Mouse (Mus musculus) cerebellum, adult (tissue): ENCODE data around the gene Clip2.

Experiments
- ATAC-seq: cut with Nextera tagmentation; 2 replicates; pipeline ENCODE4 v1.9.2; 2017; ENCODE audit warnings: mild to moderate bottlenecking, moderate library complexity, mixed read lengths; ENCODE audit not compliant: insufficient number of reproducible peaks, low FRiP score, low TSS enrichment

The Clip2 gene

DNA sequence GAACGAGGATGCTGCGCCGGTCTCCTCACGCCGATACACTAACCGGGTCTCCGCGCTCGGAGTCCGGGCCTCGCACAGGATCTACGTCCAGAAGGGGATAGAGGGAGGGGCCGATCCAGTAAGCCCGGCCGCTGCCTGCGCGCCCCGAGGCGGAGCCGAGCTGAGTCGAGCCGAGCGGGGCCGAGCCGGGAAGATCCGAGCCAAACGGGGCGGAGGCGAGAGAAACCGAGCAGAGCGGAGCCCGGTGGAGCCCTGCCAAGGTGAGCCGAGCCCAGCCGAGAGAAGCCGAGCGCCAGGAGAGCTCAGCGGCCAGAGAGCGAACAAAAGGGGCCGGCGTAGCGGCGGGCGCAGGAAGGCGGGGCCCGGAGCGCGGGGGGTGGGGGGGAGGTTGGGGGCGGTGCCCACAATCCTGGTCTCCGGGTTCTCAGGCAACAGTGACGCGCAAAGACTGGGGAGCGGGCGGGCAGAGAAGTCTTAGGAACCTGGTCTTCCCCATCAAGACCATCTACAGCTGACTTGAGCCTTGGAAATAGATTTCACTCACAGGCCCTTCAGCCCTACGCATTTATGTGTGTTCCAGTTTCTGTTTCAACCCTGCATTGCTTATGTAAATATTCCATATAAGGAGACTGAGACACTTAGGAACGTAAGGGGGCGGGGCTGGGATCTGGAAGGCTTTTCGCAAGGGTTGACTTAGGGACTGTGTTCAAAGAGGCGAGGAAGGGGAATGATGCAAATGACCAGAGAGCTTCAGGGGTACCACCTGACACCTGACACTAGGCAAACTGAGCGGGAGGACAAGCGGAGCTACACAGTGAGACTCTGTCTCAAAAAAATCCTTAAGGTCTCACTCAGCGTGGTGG lies at the start of gene Clip2:
TSS of gene Clip2 (minus strand) at position 325 of the 863 bp plus-strand sequence.
- peak; percentile 88 for ATAC-seq

DNA sequence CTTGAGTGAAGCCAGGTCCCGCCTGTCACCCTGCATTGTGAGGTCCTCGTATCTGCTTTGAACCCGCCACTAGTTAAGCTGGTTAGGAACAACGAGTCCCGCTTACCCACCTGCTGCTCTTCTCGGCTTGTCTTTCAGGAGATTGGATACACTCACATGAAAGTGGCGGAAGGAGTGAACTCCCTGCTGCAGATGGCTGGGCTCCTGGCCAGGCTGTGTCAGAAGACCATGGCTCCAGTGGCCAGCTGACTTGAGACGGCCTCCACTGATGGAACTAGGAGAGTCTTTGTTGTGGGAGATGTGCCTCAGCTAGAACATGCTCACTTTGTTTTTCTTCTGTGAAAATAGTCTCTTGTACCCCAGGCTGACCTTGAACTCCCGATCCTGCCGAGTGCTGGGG lies 45.5 kb upstream of the Clip2 start:
- ATAC-seq, result no peak

GRCm38 (mm10) chr5:134593093-134593492 lies 40.9 kb upstream of the Clip2 start:
- no peak for ATAC-seq

- no peak for ATAC-seq
These were observed 39.9 kb upstream of the Clip2 start for GRCm38 (mm10) chr5:134592026-134592581.

DNA sequence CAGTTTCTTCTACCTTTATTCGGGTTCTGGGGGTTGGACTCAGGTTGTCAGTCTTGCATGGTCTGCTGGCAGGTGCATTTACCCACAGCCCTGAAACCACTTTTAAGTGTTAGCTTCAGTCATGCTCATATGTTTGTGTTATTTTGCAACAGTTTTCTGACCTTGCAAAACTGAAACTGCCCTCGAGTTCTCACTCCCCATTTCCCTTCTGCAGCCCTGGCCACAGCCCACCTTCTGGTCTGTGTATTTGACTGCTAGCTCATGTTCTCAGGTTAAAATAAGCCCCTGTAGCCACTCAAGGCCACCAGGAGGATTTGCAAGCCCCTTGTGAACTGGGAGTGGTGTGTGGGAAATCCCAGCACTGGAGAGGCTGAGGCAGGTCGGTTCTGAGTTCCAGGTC lies 37.7 kb upstream of the Clip2 start:
- no peak for ATAC-seq

GRCm38 (mm10) chr5:134584798-134585197 lies 32.6 kb upstream of the Clip2 start:
- ATAC-seq, result no peak

DNA sequence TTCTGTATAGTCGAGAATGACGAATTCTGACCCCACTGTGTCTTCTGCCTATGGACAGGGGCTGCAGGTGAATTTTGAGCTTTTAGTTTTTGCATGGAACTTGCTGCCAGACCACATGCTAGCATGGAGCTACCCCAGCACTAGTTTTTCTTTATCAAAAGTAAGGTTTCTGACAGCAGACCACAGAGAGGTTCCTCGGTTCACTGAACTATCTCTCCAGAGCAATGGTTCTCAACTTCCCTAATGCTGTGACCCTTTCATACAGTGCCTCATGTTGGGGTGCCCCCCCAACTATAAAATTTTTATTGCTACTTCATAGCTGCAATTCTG lies 31.6 kb upstream of the Clip2 start:
- no peak for ATAC-seq

DNA sequence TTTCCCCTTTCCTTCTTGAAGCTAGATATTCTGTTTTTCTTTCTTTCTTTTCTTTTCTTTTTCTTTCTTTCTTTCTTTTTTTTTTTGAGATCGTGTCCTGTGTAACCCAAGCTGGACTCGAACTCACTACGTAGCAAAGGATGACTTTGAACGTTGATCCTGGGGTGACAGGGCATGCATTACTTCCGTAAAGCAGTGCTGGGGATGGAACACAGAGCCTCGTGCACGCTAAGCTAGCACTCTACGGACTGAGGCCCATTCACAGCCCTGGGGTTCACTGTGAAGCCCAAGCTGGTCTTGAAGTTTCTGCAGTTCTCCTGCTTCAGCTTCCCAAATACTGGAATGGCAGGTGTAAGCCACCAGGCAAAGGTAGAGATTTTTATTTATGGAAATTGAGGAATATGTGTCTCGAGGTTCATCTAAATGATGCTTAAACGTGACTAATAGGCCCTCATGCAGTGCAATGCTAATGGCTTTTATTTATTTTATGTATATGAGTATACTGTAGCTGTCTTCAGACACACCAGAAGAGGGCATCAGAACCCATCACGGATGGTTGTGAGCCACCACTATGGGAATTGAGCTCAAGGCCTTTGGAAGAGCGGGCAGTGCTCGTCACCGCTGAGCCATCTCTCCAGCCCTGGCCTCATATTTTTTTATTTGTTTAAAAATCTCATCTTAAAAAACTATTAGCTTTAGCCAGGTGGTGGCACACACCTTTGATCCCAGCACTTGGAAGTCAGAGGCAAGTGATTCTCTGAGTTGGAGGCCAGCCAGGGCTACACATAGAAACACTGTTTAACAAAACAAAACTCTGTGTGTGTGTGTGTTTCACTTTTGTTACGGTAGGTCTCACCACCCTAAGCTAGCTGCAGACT lies 31.0 kb upstream of the Clip2 start:
- no peak for ATAC-seq

DNA sequence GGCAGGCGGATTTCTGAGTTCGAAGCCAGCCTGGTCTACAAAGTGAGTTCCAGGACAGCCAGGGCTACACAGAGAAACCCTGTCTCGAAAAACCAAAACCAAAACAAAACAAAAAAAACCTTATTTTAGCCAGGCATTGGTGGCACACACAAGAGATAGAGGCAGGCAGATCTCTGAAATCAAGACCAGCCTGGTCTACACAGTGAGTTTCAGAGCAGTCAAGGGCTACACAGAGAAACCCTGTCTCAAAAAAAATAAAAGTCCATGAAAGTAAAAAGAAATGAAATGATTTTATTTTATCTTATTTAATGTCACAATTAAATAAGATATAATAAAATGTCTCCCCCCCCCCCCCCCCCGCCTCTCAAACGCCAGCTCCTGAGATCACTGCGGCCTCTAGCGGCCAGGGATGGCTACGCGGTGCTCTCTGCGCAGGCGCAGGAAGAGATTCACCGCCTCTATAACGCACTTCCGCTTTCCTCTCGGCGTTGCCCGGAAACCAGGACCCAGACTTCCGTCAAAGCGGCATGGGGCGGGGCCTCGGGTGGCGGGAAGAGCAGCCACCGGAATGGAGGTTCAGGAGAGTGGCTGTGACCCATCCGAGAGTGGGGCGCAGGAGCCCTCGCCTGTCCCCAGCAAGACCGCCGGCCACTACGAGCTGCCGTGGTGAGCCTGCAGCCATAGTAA lies 30.1 kb upstream of the Clip2 start:
- peak; percentile 95; the same call in 1 of the 2 replicates for ATAC-seq

GRCm38 (mm10) chr5:134581146-134581545 lies 28.9 kb upstream of the Clip2 start, which contains the start of gene Rfc2:
TSS of gene Rfc2 (plus strand) at chr5:134581366.
- ATAC-seq, result no peak

DNA sequence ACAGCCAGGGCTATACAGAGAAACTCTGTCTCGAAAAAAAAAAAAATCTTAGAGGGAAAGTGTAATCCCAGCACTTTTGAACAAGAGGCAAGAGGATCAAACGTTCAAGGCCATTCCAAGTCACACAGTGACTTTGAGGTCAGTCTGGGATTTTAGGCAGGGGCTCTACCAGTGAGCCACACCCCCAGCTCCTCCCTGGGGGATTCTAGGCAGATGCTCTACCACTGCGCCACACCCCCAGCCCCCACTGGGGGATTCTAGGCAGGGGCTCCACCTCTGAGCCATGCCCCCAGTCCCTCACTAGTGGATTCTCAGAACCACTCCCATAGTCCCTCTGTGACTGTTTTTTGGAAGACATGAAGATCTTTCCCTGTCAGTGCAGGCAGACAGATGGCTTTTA lies 26.9 kb upstream of the Clip2 start:
- ATAC-seq, result no peak

DNA sequence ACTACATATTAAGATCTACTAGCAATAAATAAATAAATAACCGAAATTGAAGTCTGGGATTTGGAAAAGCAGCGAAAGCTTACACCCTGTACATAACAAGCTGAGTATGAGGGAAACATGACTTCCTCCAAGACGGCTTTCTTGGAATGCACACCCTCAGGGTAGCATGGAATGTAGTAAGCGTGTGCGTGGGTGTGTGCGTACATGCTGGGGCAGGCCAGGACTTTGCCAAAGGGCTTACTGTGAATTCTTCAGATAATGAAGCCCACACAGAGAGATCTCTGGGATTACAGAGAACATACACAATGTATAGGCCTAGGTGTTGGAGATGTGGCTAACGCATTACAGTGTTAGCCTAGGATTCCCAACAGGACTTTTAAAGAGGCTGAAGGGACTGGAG lies 25.3 kb upstream of the Clip2 start:
- ATAC-seq, result no peak

DNA sequence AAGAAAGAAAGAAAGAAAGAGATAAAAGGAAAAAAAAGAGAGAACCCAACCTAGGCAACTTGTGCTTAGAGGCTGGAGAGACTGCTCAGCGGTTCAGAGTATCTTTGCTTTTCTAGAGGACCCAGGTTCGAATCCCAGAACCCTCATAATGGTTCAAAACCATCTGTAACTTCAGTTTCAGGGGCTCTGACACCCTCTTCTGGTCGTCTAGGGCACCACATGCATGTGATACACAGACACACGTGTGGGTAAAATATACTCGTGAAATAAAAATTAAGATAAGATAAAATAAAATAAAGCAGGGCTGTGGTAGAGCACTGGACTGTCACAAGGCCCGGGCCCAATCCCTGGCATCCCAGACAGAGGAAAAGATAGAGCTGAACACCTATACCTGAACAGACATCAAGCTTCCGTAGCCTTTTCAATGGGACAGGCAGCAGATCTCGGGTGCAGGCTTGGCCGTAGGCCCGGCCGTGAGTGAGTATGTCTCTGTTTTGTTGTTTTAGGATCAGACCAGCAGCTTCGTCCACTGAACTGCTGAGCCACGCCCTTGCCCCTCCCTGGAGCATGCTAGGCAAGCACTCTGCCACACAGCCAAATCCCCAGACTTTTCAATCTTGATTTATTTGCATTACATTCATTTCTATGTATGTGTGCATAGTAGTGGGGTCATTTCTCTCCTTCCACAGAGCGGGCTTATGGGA lies 24.4 kb upstream of the Clip2 start:
- ATAC-seq, result no peak

- ATAC-seq, result no peak
These were observed 23.6 kb upstream of the Clip2 start for GRCm38 (mm10) chr5:134575833-134576232.

- ATAC-seq, result no peak
These were observed 20.4 kb upstream of the Clip2 start for GRCm38 (mm10) chr5:134572508-134573214.

GRCm38 (mm10) chr5:134571730-134572507 lies 19.7 kb upstream of the Clip2 start:
- ATAC-seq, result peak; percentile 56; the same call in 1 of the 2 replicates

GRCm38 (mm10) chr5:134568964-134569491 lies 16.8 kb upstream of the Clip2 start:
- ATAC-seq, result no peak

- ATAC-seq, result no peak
These were observed 15.8 kb upstream of the Clip2 start for GRCm38 (mm10) chr5:134568030-134568429.
